Mouse (Mus musculus): ENCODE data around the gene Igf2r. TPM values are rescaled to one million over a fixed set of nuclear protein-coding genes. Genes with fewer than 3 reads are reported as not detected.

Gene Igf2r
- polyA plus RNA-seq, 1 experiment from 2014 or later, result 9.6 TPM

- no peak for ATAC-seq
- H3K27ac ChIP-seq (ENCODE audit: low read length), result no peak overlapping the region
- H3K4me3 ChIP-seq (ENCODE audit: low read depth, low read length), result no peak overlapping the region
- H3K9ac ChIP-seq (ENCODE audit: low read depth, low read length), result no peak overlapping the region
- H3K4me2 ChIP-seq (ENCODE audit: low read length), result no peak overlapping the region
- H3K4me1 ChIP-seq (ENCODE audit: control insufficient read depth, insufficient read depth, low read length), result no peaks in the 10 kb centered on the region; the same call in 1 of the 2 replicates
- H3K36me3 ChIP-seq (ENCODE audit: control insufficient read depth, insufficient read depth, low read length), result peaks cover 12% of the 10 kb centered on the region; the same call in 1 of the 2 replicates
- H3K27me3 ChIP-seq (ENCODE audit: control insufficient read depth, insufficient read depth, low read depth, low read length), result no peaks in the 10 kb centered on the region
- no peaks in the 10 kb centered on the region for H3K9me3 ChIP-seq (replicated peaks; ENCODE audit: control insufficient read depth, low read length, poor library complexity, severe bottlenecking)
- 86% methylated on average over 3 of the region's 3 CpGs for WGBS
These were observed 41.7 kb downstream of the Igf2r start for GRCm38 (mm10) chr17:12727748-12728147.

GRCm38 (mm10) chr17:12725871-12726270 lies 43.6 kb downstream of the Igf2r start:
- Histone ChIP-seq H3K9ac (ENCODE audit: low read depth, low read length) (no peak overlapping the region), H3K27ac (ENCODE audit: low read length) (0 out of 2 replicates have a peak overlapping the region, but pooled peaks have one; percentile 3), H3K4me2 (ENCODE audit: low read length) (no peak overlapping the region), H3K27me3 (ENCODE audit: control insufficient read depth, insufficient read depth, low read depth, low read length) (no peaks in the 10 kb centered on the region), H3K36me3 (ENCODE audit: control insufficient read depth, insufficient read depth, low read length) (peaks cover 9% of the 10 kb centered on the region; the same call in 1 of the 2 replicates), H3K4me3 (ENCODE audit: low read depth, low read length) (no peak overlapping the region), H3K9me3 (replicated peaks; ENCODE audit: control insufficient read depth, low read length, poor library complexity, severe bottlenecking) (no peaks in the 10 kb centered on the region), H3K4me1 (ENCODE audit: control insufficient read depth, insufficient read depth, low read length) (no peaks in the 10 kb centered on the region; the same call in 1 of the 2 replicates)
- 63% methylated on average over 4 of the region's 4 CpGs for WGBS
- no peak for ATAC-seq

- Histone ChIP-seq H3K27ac (ENCODE audit: low read length) (0 out of 2 replicates have a peak overlapping the region, but pooled peaks have one; percentile 8), H3K4me2 (ENCODE audit: low read length) (no peak overlapping the region), H3K27me3 (ENCODE audit: control insufficient read depth, insufficient read depth, low read depth, low read length) (no peaks in the 10 kb centered on the region), H3K4me3 (ENCODE audit: low read depth, low read length) (no peak overlapping the region), H3K36me3 (ENCODE audit: control insufficient read depth, insufficient read depth, low read length) (peaks cover 5% of the 10 kb centered on the region; the same call in 1 of the 2 replicates), H3K9ac (ENCODE audit: low read depth, low read length) (no peak overlapping the region), H3K4me1 (ENCODE audit: control insufficient read depth, insufficient read depth, low read length) (no peaks in the 10 kb centered on the region; the same call in 1 of the 2 replicates), H3K9me3 (replicated peaks; ENCODE audit: control insufficient read depth, low read length, poor library complexity, severe bottlenecking) (no peaks in the 10 kb centered on the region)
- 54% methylated on average over 6 of the region's 6 CpGs for WGBS
- no peak for ATAC-seq
These were observed 44.4 kb downstream of the Igf2r start for GRCm38 (mm10) chr17:12724767-12725744.

GRCm38 (mm10) chr17:12723986-12724766 lies 45.3 kb downstream of the Igf2r start:
- Histone ChIP-seq H3K4me1 (ENCODE audit: control insufficient read depth, insufficient read depth, low read length) (no peaks in the 10 kb centered on the region; the same call in 1 of the 2 replicates), H3K27ac (ENCODE audit: low read length) (no peak overlapping the region), H3K36me3 (ENCODE audit: control insufficient read depth, insufficient read depth, low read length) (peaks cover 6% of the 10 kb centered on the region; the same call in 1 of the 2 replicates)

GRCm38 (mm10) chr17:12722622-12723021 lies 46.8 kb downstream of the Igf2r start:
- H3K4me2 ChIP-seq (ENCODE audit: low read length), result no peak overlapping the region
- no peak for ATAC-seq
- no peak overlapping the region for H3K27ac ChIP-seq (ENCODE audit: low read length)
- H3K27me3 ChIP-seq (ENCODE audit: control insufficient read depth, insufficient read depth, low read depth, low read length), result no peaks in the 10 kb centered on the region
- 42% methylated on average over 8 of the region's 8 CpGs for WGBS
- no peaks in the 10 kb centered on the region for H3K9me3 ChIP-seq (replicated peaks; ENCODE audit: control insufficient read depth, low read length, poor library complexity, severe bottlenecking)
- H3K9ac ChIP-seq (ENCODE audit: low read depth, low read length), result no peak overlapping the region
- no peaks in the 10 kb centered on the region for H3K4me1 ChIP-seq (ENCODE audit: control insufficient read depth, insufficient read depth, low read length)
- H3K4me3 ChIP-seq (ENCODE audit: low read depth, low read length), result no peak overlapping the region
- H3K36me3 ChIP-seq (ENCODE audit: control insufficient read depth, insufficient read depth, low read length), result peaks cover 6% of the 10 kb centered on the region

More at GRCm38 (mm10) chr17:12723986-12724766, 45.3 kb downstream of the Igf2r start:
- Histone ChIP-seq H3K27me3 (ENCODE audit: control insufficient read depth, insufficient read depth, low read depth, low read length) (no peaks in the 10 kb centered on the region), H3K9ac (ENCODE audit: low read depth, low read length) (no peak overlapping the region), H3K4me3 (ENCODE audit: low read depth, low read length) (no peak overlapping the region), H3K9me3 (replicated peaks; ENCODE audit: control insufficient read depth, low read length, poor library complexity, severe bottlenecking) (no peaks in the 10 kb centered on the region), H3K4me2 (ENCODE audit: low read length) (no peak overlapping the region)
- WGBS, result 94% methylated on average over 5 of the region's 5 CpGs
- no peak for ATAC-seq

- Histone ChIP-seq H3K27me3 (ENCODE audit: control insufficient read depth, insufficient read depth, low read depth, low read length) (no peaks in the 10 kb centered on the region), H3K4me2 (ENCODE audit: low read length) (no peak overlapping the region), H3K27ac (ENCODE audit: low read length) (no peak overlapping the region), H3K4me3 (ENCODE audit: low read depth, low read length) (no peak overlapping the region), H3K4me1 (ENCODE audit: control insufficient read depth, insufficient read depth, low read length) (no peaks in the 10 kb centered on the region), H3K36me3 (ENCODE audit: control insufficient read depth, insufficient read depth, low read length) (peaks cover 10% of the 10 kb centered on the region), H3K9me3 (replicated peaks; ENCODE audit: control insufficient read depth, low read length, poor library complexity, severe bottlenecking) (no peaks in the 10 kb centered on the region), H3K9ac (ENCODE audit: low read depth, low read length) (no peak overlapping the region)
- 91% methylated on average over 5 of the region's 5 CpGs for WGBS
- no peak for ATAC-seq
These were observed 48.2 kb downstream of the Igf2r start for GRCm38 (mm10) chr17:12721118-12721886.

GRCm38 (mm10) chr17:12718251-12718650 lies 51.2 kb downstream of the Igf2r start:
- H3K4me1 ChIP-seq (ENCODE audit: control insufficient read depth, insufficient read depth, low read length), result no peaks in the 10 kb centered on the region
- H3K27ac ChIP-seq (ENCODE audit: low read length), result no peak overlapping the region
- no peak for ATAC-seq
- no peak overlapping the region for H3K4me3 ChIP-seq (ENCODE audit: low read depth, low read length)
- WGBS, result 85% methylated on average over 7 of the region's 7 CpGs
- H3K27me3 ChIP-seq (ENCODE audit: control insufficient read depth, insufficient read depth, low read depth, low read length), result no peaks in the 10 kb centered on the region
- H3K36me3 ChIP-seq (ENCODE audit: control insufficient read depth, insufficient read depth, low read length), result peaks cover 20% of the 10 kb centered on the region
- H3K9ac ChIP-seq (ENCODE audit: low read depth, low read length), result no peak overlapping the region
- no peak overlapping the region for H3K4me2 ChIP-seq (ENCODE audit: low read length)
- H3K9me3 ChIP-seq (replicated peaks; ENCODE audit: control insufficient read depth, low read length, poor library complexity, severe bottlenecking), result no peaks in the 10 kb centered on the region

- Histone ChIP-seq H3K4me3 (ENCODE audit: low read depth, low read length) (no peak overlapping the region), H3K4me2 (ENCODE audit: low read length) (no peak overlapping the region), H3K36me3 (ENCODE audit: control insufficient read depth, insufficient read depth, low read length) (peaks cover 22% of the 10 kb centered on the region), H3K4me1 (ENCODE audit: control insufficient read depth, insufficient read depth, low read length) (no peaks in the 10 kb centered on the region), H3K9me3 (replicated peaks; ENCODE audit: control insufficient read depth, low read length, poor library complexity, severe bottlenecking) (no peaks in the 10 kb centered on the region), H3K9ac (ENCODE audit: low read depth, low read length) (no peak overlapping the region), H3K27ac (ENCODE audit: low read length) (no peak overlapping the region), H3K27me3 (ENCODE audit: control insufficient read depth, insufficient read depth, low read depth, low read length) (no peaks in the 10 kb centered on the region)
- ATAC-seq, result no peak
- WGBS, result 90% methylated on average over 4 of the region's 4 CpGs
These were observed 52.0 kb downstream of the Igf2r start for GRCm38 (mm10) chr17:12717445-12717844.

Data from midbrain, embryonic 16.5 days (tissue).